Mouse (Mus musculus): ENCODE measurements at regions not wholly inside any gene's neighbourhood (a gene's known extent, or its start where the extent isn't known, plus 50 kb on each side); places are given as distances from the start of the nearest gene placed in this dataset.

DNA sequence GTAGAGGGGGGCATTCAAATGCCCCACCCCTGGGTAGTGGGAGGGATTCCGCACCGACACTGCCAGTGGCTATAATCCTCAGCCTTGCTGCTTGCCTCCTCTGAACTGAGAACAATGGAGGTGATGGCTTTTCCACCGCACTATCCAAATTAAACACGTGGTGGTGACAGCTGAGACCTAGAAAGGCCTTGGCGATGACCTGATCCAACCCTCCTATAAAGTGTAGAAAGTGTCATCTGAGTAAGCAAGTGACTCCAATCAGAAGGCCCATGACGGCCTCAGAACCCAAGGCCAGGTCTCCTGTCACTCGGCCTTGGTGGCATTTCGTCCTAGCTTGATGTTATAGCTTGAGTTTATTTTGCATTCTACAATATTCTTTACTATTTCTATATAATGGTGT lies 181.5 kb upstream of the Zfp703 start:
- TF ChIP-seq CTCF (IDR thresholded peaks at IDR 0.05; ENCODE audit: borderline replicate concordance, insufficient read depth, low read depth, low read length) = no peak
- TF ChIP-seq POLR2A (IDR thresholded peaks at IDR 0.05; ENCODE audit: borderline replicate concordance, insufficient read depth, low read length) = no peak

All from cerebellum, adult 2 months (tissue).